Mouse (Mus musculus) left cerebral cortex, postnatal 36 days (tissue): ENCODE results near the gene Tubg2. TPM values are rescaled to one million over a fixed set of nuclear protein-coding genes. Genes with fewer than 3 reads are reported as not detected.

Source experiments
- DNase-seq, 2 experiments: peaks; one replicate each; pipeline ENCODE4 v3.0.0; 2021 to 2022; ENCODE audit warnings: low spot score in 2 of 2, mixed read lengths in 1 of 2
- intact Hi-C: fragments of 180-260 bp; cut with DNase I; formaldehyde crosslinking; loops from one replicate; pipeline ENCODE4 v1.15.1; 2025
- total RNA-seq, 2 experiments: library from RNA; stranded (reverse); gene quantifications; 2 replicates each; pipeline ENCODE4 v1.2.3; 2021

Gene Tubg2
- total RNA-seq, 2 experiments from 2014 or later, result 49.7 to 62.4 TPM

- intact Hi-C loops, result no loop called here
- DNase-seq, result no peak
Observed at GRCm38 (mm10) chr11:101162772-101163171, 7.1 kb downstream of the Tubg2 start.

- no peak for DNase-seq
- intact Hi-C loops, result no loop called here
Observed at GRCm38 (mm10) chr11:101163476-101164350, 8.0 kb downstream of the Tubg2 start.

- DNase-seq, result no peak
- intact Hi-C loops, result no loop called here
Observed at GRCm38 (mm10) chr11:101164351-101164665, 8.6 kb downstream of the Tubg2 start.

- DNase-seq, result no peak
- intact Hi-C loops, result no loop called here
Observed at GRCm38 (mm10) chr11:101164677-101165580, 9.2 kb downstream of the Tubg2 start.

- intact Hi-C loops, result no loop called here
- no peak for DNase-seq
Observed at GRCm38 (mm10) chr11:101166357-101166756, 10.7 kb downstream of the Tubg2 start.

- intact Hi-C loops, result no loop called here
- no peak for DNase-seq
Observed at GRCm38 (mm10) chr11:101167211-101167962, 11.7 kb downstream of the Tubg2 start.

- DNase-seq, result no peak
- intact Hi-C loops, result no loop called here
Observed at GRCm38 (mm10) chr11:101167963-101168300, 12.2 kb downstream of the Tubg2 start.

- no peak for DNase-seq
- intact Hi-C loops, result no loop called here
Observed at GRCm38 (mm10) chr11:101168301-101168980, 12.7 kb downstream of the Tubg2 start.

GRCm38 (mm10) chr11:101169301-101170107 is 13.8 kb downstream of the Tubg2 start:
- intact Hi-C loops, result loop anchor here (2.0 to 10.0 kb wide), 2 partner anchors 51 to 185 kb away; partner anchors contain the start of genes Retreg3 and Tubg1
- no peak for DNase-seq

- intact Hi-C loops, result loop anchor here (2.0 to 10.0 kb wide), 2 partner anchors 52 to 186 kb away; partner anchors contain the start of genes Retreg3 and Tubg1
- DNase-seq, result no peak
Observed at GRCm38 (mm10) chr11:101170354-101170810, 14.7 kb downstream of the Tubg2 start, which contains the start of gene Cntnap1. TSS of gene Cntnap1 (plus strand) at chr11:101170523.

- intact Hi-C loops, result loop anchor here (2.0 to 10.0 kb wide), 2 partner anchors 52 to 186 kb away; partner anchors contain the start of genes Retreg3 and Tubg1
- peak; percentile 93 to 94 for DNase-seq
Observed at GRCm38 (mm10) chr11:101170811-101171610, 15.3 kb downstream of the Tubg2 start, which contains the start of gene Plekhh3. TSS of gene Plekhh3 (minus strand) at chr11:101171351.

- DNase-seq, result peak; percentile 71 to 78
- intact Hi-C loops, result loop anchor here (2.0 to 10.0 kb wide), 2 partner anchors 53 to 187 kb away; partner anchors contain the start of genes Retreg3 and Tubg1
Observed at GRCm38 (mm10) chr11:101171721-101172433, 16.2 kb downstream of the Tubg2 start.

GRCm38 (mm10) chr11:101172434-101172815 is 16.7 kb downstream of the Tubg2 start:
- no peak for DNase-seq
- intact Hi-C loops, result loop anchor here (10.0 kb wide), 1 partner anchor 188 kb away; no protein-coding TSS in a partner anchor

GRCm38 (mm10) chr11:101173112-101173511 is 17.4 kb downstream of the Tubg2 start:
- DNase-seq, result no peak
- intact Hi-C loops, result loop anchor here (10.0 kb wide), 1 partner anchor 188 kb away; no protein-coding TSS in a partner anchor

- intact Hi-C loops, result loop anchor here (10.0 kb wide), 1 partner anchor 189 kb away; no protein-coding TSS in a partner anchor
- peak in 1 of 2 experiments; percentile 65 for DNase-seq
Observed at GRCm38 (mm10) chr11:101173631-101174388, 18.1 kb downstream of the Tubg2 start.

GRCm38 (mm10) chr11:101174389-101174745 is 18.7 kb downstream of the Tubg2 start:
- intact Hi-C loops, result loop anchor here (10.0 kb wide), 1 partner anchor 190 kb away; no protein-coding TSS in a partner anchor
- no peak for DNase-seq
